ENCODE assay signal across 12 mouse cellular contexts in genomic region chr12:86830247-86830585, GRCm38 (mm10). TPM values are rescaled to one million over a fixed set of nuclear protein-coding genes. Genes with fewer than 3 reads are reported as not detected.
DNase-seq lines count a peak whose midpoint lies in the region; ATAC-seq lines count a peak whose summit lies in the region.
"Had no signal": no experiment of that assay in that cellular context is flagged by ENCODE, and none has a peak within 500 bp of the region (broad histone marks: within the 10 kb centered on the region; RNA-seq: fewer than 3 reads in every experiment).

No protein-coding gene starts in this region.

- H3K36me3 ChIP-seq in embryonic facial prominence, embryonic 10.5 days (replicated peaks): no peaks in the 10 kb centered on the region
- H3K36me3 ChIP-seq in forebrain, embryonic 13.5 days (ENCODE audit: poor library complexity, severe bottlenecking): no peaks in the 10 kb centered on the region
- H3K36me3 ChIP-seq in midbrain, embryonic 14.5 days (ENCODE audit: control insufficient read depth, insufficient read depth, low read length): no peaks in the 10 kb centered on the region

- H3K4me3 ChIP-seq in embryonic facial prominence, embryonic 10.5 days: no peak overlapping the region
- no peak overlapping the region for H3K4me3 ChIP-seq in forebrain, embryonic 13.5 days
- H3K4me3 ChIP-seq in midbrain, embryonic 14.5 days (replicated peaks; ENCODE audit: low read depth, low read length): no peak overlapping the region

- ATAC-seq in forebrain, embryonic 13.5 days: no peak
- ATAC-seq in midbrain, embryonic 14.5 days (ENCODE audit: low FRiP score, low TSS enrichment): no peak
- ATAC-seq: inflammation-experienced regulatory T-cells, adult 6 months had no signal

- peak; percentile 23 for DNase-seq in kidney, adult 18-20 months
- DNase-seq in kidney, postnatal 10 days: no peak
- no peak for DNase-seq in embryonic facial prominence, embryonic 10.5 days (ENCODE audit: low spot score)
- DNase-seq in midbrain, embryonic 14.5 days: no peak
- no peak for DNase-seq in embryo, embryonic 10 days (ENCODE audit: low spot score)
- DNase-seq in right cerebral cortex, postnatal 25 days: no peak
- DNase-seq: cerebellum, adult 9-10 months; left cerebral cortex, postnatal 4 days; lung, postnatal 4 days; spleen, adult 18-20 months had no signal

- peaks cover 55% of the 10 kb centered on the region for H3K4me1 ChIP-seq in embryonic facial prominence, embryonic 10.5 days
- peaks cover 63% of the 10 kb centered on the region for H3K4me1 ChIP-seq in forebrain, embryonic 13.5 days
- peaks cover 53% of the 10 kb centered on the region for H3K4me1 ChIP-seq in midbrain, embryonic 14.5 days (ENCODE audit: control insufficient read depth, insufficient read depth, low read length)

- 61% methylated on average over 8 of the region's 8 CpGs for WGBS in embryonic facial prominence, embryonic 10.5 days
- WGBS in forebrain, embryonic 13.5 days: 46% methylated on average over 8 of the region's 8 CpGs
- 52% methylated on average over 8 of the region's 8 CpGs for WGBS in midbrain, embryonic 14.5 days

- H3K4me2 ChIP-seq in forebrain, embryonic 13.5 days: 0 out of 2 replicates have a peak overlapping the region, but pooled peaks have one; percentile 1
- no peak overlapping the region for H3K4me2 ChIP-seq in midbrain, embryonic 14.5 days (ENCODE audit: low read length)

- peaks cover 39% of the 10 kb centered on the region for H3K27me3 ChIP-seq in embryonic facial prominence, embryonic 10.5 days (replicated peaks; ENCODE audit: low read depth, poor library complexity, severe bottlenecking)
- H3K27me3 ChIP-seq in forebrain, embryonic 13.5 days: no peaks in the 10 kb centered on the region
- no peaks in the 10 kb centered on the region for H3K27me3 ChIP-seq in midbrain, embryonic 14.5 days (ENCODE audit: control insufficient read depth, insufficient read depth, low read length)

- peak overlapping the region; percentile 50; the same call in 1 of the 2 replicates for H3K9ac ChIP-seq in forebrain, embryonic 13.5 days
- H3K9ac ChIP-seq in midbrain, embryonic 14.5 days (replicated peaks; ENCODE audit: low read length): no peak overlapping the region

- H3K9me3 ChIP-seq in embryonic facial prominence, embryonic 10.5 days: no peaks in the 10 kb centered on the region
- H3K9me3 ChIP-seq in forebrain, embryonic 13.5 days (replicated peaks): no peaks in the 10 kb centered on the region
- no peaks in the 10 kb centered on the region for H3K9me3 ChIP-seq in midbrain, embryonic 14.5 days (ENCODE audit: control insufficient read depth, low read length)

- H3K27ac ChIP-seq in embryonic facial prominence, embryonic 10.5 days (replicated peaks): peak overlapping the region; percentile 75
- H3K27ac ChIP-seq in forebrain, embryonic 13.5 days: peak overlapping the region; percentile 10; the same call in 1 of the 2 replicates
- H3K27ac ChIP-seq in midbrain, embryonic 14.5 days (replicated peaks; ENCODE audit: low read depth, low read length): peak overlapping the region; percentile 46; the same call in 1 of the 2 replicates

RNA-seq across cellular contexts. Expression of gene Irf2bpl, which starts 54.4 kb away (rescaled TPM):
- 13.5 and 17.3 TPM in 2 replicates for polyA plus RNA-seq in embryonic facial prominence, embryonic 10.5 days (2016; fragmentation: Nextera tagmentation; extraction: Ambion mirVana)
- 54.2 and 54.8 TPM in 2 replicates for polyA plus RNA-seq in forebrain, embryonic 13.5 days (2015; fragmentation: Nextera tagmentation; extraction: Ambion mirVana)
- polyA plus RNA-seq in midbrain, embryonic 14.5 days (2014; fragmentation: Nextera tagmentation; extraction: Ambion mirVana): 71.6 and 80.2 TPM in 2 replicates

Comparison
In these comparisons a context has a peak if more than half of its experiments do, and no peak if none do; other contexts are left out.
1. H3K27ac ChIP-seq: peak in every context shown above with its lines; median percentile 75 in embryonic facial prominence, embryonic 10.5 days; 46 in midbrain, embryonic 14.5 days; 10 in forebrain, embryonic 13.5 days.